Mouse (Mus musculus): ENCODE data around the gene Gm16368.
"Not testable (repeated sequence)": the region's sequence is repeated elsewhere in the genome, so short reads cannot be mapped to it uniquely, and the experiment has no call there.

The Gm16368 gene

GRCm38 (mm10) chr12:88083397-88083796 is at the start of gene Gm16368:
Gene Gm16368, plus strand, starts transcription at chr12:88083697.
- DNase-seq (ENCODE audit: low spot score in 2 of 2), result not testable (repeated sequence)

GRCm38 (mm10) chr12:88039062-88039461 is 44.4 kb upstream of the Gm16368 start:
- DNase-seq (ENCODE audit: low spot score in 2 of 2), result not testable (repeated sequence)

- not testable (repeated sequence) for DNase-seq (ENCODE audit: low spot score in 2 of 2)
Measured at GRCm38 (mm10) chr12:88039703-88040102, 43.8 kb upstream of the Gm16368 start.

GRCm38 (mm10) chr12:88045226-88045625 is 38.3 kb upstream of the Gm16368 start:
- DNase-seq (ENCODE audit: low spot score in 2 of 2), result not testable (repeated sequence)
